Mouse (Mus musculus) neural tube, embryonic 11.5 days (tissue): ENCODE measurements around the gene Wfdc8. TPM values are rescaled to one million over a fixed set of nuclear protein-coding genes. Genes with fewer than 3 reads are reported as not detected.
"Not testable (repeated sequence)": the region's sequence is repeated elsewhere in the genome, so short reads cannot be mapped to it uniquely, and the experiment has no call there.

ENCODE experiments used
- ATAC-seq: fragments of 200-750 bp; cut with Nextera tagmentation; 2 replicates; pipeline ENCODE4 v1.8.0; 2017; ENCODE audit warnings: moderate number of reproducible peaks, mild to moderate bottlenecking, moderate TSS enrichment, moderate library complexity; ENCODE audit not compliant: insufficient read depth, low FRiP score, low TSS enrichment
- DNase-seq: peaks from one replicate; pipeline ENCODE4 v3.0.0-alpha.2; 2015; ENCODE audit warnings: low spot score
- H3K27ac ChIP-seq: fragments of 300-500 bp; sonication (generic); 2 replicates; pipeline ENCODE4 v1.5.1; 2014; ENCODE audit warnings: low read depth, mild to moderate bottlenecking, low read length
- H3K27me3 ChIP-seq: fragments of 300-500 bp; sonication (generic); 2 replicates; pipeline ENCODE4 v1.6.1; 2014; ENCODE audit warnings: mild to moderate bottlenecking, low read length, mixed read lengths; ENCODE audit not compliant: control insufficient read depth, insufficient read depth
- H3K36me3 ChIP-seq: fragments of 300-500 bp; sonication (generic); 2 replicates; pipeline ENCODE4 v1.6.1; 2014; ENCODE audit warnings: mild to moderate bottlenecking, low read length, moderate library complexity, mixed read lengths; ENCODE audit not compliant: control insufficient read depth, insufficient read depth
- H3K4me1 ChIP-seq: fragments of 300-500 bp; sonication (generic); 2 replicates; pipeline ENCODE4 v1.6.1; 2014; ENCODE audit warnings: low read length, mixed read lengths; ENCODE audit not compliant: control insufficient read depth, insufficient read depth
- H3K4me2 ChIP-seq: fragments of 300-500 bp; sonication (generic); 2 replicates; pipeline ENCODE4 v1.6.1; 2014; ENCODE audit warnings: low read depth, mild to moderate bottlenecking, moderate library complexity
- H3K4me3 ChIP-seq: fragments of 300-500 bp; sonication (generic); 2 replicates; pipeline ENCODE4 v1.5.1; 2014; ENCODE audit warnings: low read depth, low read length
- H3K9ac ChIP-seq: fragments of 300-500 bp; sonication (generic); 2 replicates; pipeline ENCODE4 v1.6.1; 2014; ENCODE audit warnings: mild to moderate bottlenecking, low read length
- H3K9me3 ChIP-seq: fragments of 300-500 bp; sonication (generic); 2 replicates; pipeline ENCODE4 v1.6.1; 2016; ENCODE audit warnings: low read length; ENCODE audit not compliant: control insufficient read depth
- WGBS: fragments of 180-500 bp; shearing (Covaris S2); extraction: QIAGEN DNeasy Blood & Tissue Kit; methylation state at CpG from one replicate; pipeline ENCODE4 v1.1.7; 2014; 5-methylcytosine and 5-hydroxymethylcytosine counted together
- polyA plus RNA-seq: library from polyadenylated mRNA; unstranded; fragments of >200 nt; fragmentation: Nextera tagmentation; extraction: Ambion mirVana; gene quantifications from 2 replicates; pipeline ENCODE4 v1.2.1, GENCODE M21; 2014

Wfdc8 gene
- polyA plus RNA-seq, 1 experiment from 2014 or later, result not detected

- ATAC-seq, result no peak
- 86% methylated on average over 3 of the region's 3 CpGs for WGBS
- no peak overlapping the region for H3K4me3 ChIP-seq
Measured at GRCm38 (mm10) chr2:164615386-164615785, 2.0 kb upstream of the Wfdc8 start.

GRCm38 (mm10) chr2:164608781-164609180, 4.6 kb downstream of the Wfdc8 start:
- H3K4me2 ChIP-seq, result no peak overlapping the region
- no peaks in the 10 kb centered on the region for H3K4me1 ChIP-seq
- no peak for ATAC-seq
- H3K27me3 ChIP-seq, result no peaks in the 10 kb centered on the region
- no peaks in the 10 kb centered on the region for H3K36me3 ChIP-seq
- no peaks in the 10 kb centered on the region for H3K9me3 ChIP-seq
- H3K9ac ChIP-seq, result no peak overlapping the region
- no peak overlapping the region for H3K27ac ChIP-seq
- no peak for DNase-seq
- H3K4me3 ChIP-seq, result no peak overlapping the region
- 78% methylated on average over 6 of the region's 6 CpGs for WGBS

More at GRCm38 (mm10) chr2:164615386-164615785, 2.0 kb upstream of the Wfdc8 start:
- Histone ChIP-seq H3K9ac (no peak overlapping the region), H3K27me3 (no peaks in the 10 kb centered on the region), H3K4me1 (no peaks in the 10 kb centered on the region), H3K4me2 (no peak overlapping the region), H3K36me3 (no peaks in the 10 kb centered on the region), H3K9me3 (no peaks in the 10 kb centered on the region), H3K27ac (no peak overlapping the region)
- DNase-seq, result no peak

- H3K4me3 ChIP-seq, result no peak overlapping the region
- H3K4me2 ChIP-seq, result no peak overlapping the region
- H3K36me3 ChIP-seq, result no peaks in the 10 kb centered on the region
- no peak for DNase-seq
- H3K27ac ChIP-seq, result no peak overlapping the region
- H3K27me3 ChIP-seq, result no peaks in the 10 kb centered on the region
- WGBS, result 93% methylated on average over 8 of the region's 8 CpGs
- no peak for ATAC-seq
- no peaks in the 10 kb centered on the region for H3K4me1 ChIP-seq
- no peaks in the 10 kb centered on the region; the same call in 1 of the 2 replicates for H3K9me3 ChIP-seq
- H3K9ac ChIP-seq, result no peak overlapping the region
Measured at GRCm38 (mm10) chr2:164604411-164604810, 9.0 kb downstream of the Wfdc8 start.

GRCm38 (mm10) chr2:164603482-164603881, 9.9 kb downstream of the Wfdc8 start:
- Histone ChIP-seq H3K4me3 (no peak overlapping the region), H3K9me3 (no peaks in the 10 kb centered on the region; the same call in 1 of the 2 replicates), H3K9ac (no peak overlapping the region), H3K27ac (no peak overlapping the region), H3K27me3 (no peaks in the 10 kb centered on the region), H3K4me2 (no peak overlapping the region), H3K36me3 (no peaks in the 10 kb centered on the region), H3K4me1 (no peaks in the 10 kb centered on the region)
- no peak for ATAC-seq
- no peak for DNase-seq
- WGBS, result 88% methylated on average over 3 of the region's 3 CpGs

- H3K4me2 ChIP-seq, result no peak overlapping the region
- no peak for DNase-seq
- no peaks in the 10 kb centered on the region; the same call in 1 of the 2 replicates for H3K9me3 ChIP-seq
- no peak overlapping the region for H3K9ac ChIP-seq
- H3K4me3 ChIP-seq, result no peak overlapping the region
- no peaks in the 10 kb centered on the region for H3K4me1 ChIP-seq
- ATAC-seq, result no peak
- no peaks in the 10 kb centered on the region for H3K27me3 ChIP-seq
- no peak overlapping the region for H3K27ac ChIP-seq
- H3K36me3 ChIP-seq, result no peaks in the 10 kb centered on the region
- WGBS, result 64% methylated on average over 3 of the region's 3 CpGs
Measured at GRCm38 (mm10) chr2:164600179-164600578, 13.2 kb downstream of the Wfdc8 start.

GRCm38 (mm10) chr2:164593494-164593893, 19.9 kb downstream of the Wfdc8 start, which contains the start of gene Eppin:
Gene Eppin, minus strand, starts transcription at chr2:164593594.
- DNase-seq (no peak), ATAC-seq (no peak)
- 83% methylated on average over 4 of the region's 4 CpGs for WGBS
- H3K36me3 ChIP-seq, result no peaks in the 10 kb centered on the region
- H3K4me3 ChIP-seq, result no peak within 1 kb of the TSS
- H3K9ac ChIP-seq, result no peak within 1 kb of the TSS
- no peak within 1 kb of the TSS for H3K4me2 ChIP-seq
- H3K4me1 ChIP-seq, result no peaks in the 10 kb centered on the region
- H3K27ac ChIP-seq, result no peak within 1 kb of the TSS
- H3K9me3 ChIP-seq, result no peaks in the 10 kb centered on the region
- H3K27me3 ChIP-seq, result no peaks in the 10 kb centered on the region

GRCm38 (mm10) chr2:164592014-164592413, 21.4 kb downstream of the Wfdc8 start:
- Histone ChIP-seq H3K36me3 (no peaks in the 10 kb centered on the region), H3K9ac (no peak overlapping the region), H3K27me3 (no peaks in the 10 kb centered on the region), H3K27ac (no peak overlapping the region), H3K9me3 (no peaks in the 10 kb centered on the region), H3K4me1 (no peaks in the 10 kb centered on the region; the same call in 1 of the 2 replicates), H3K4me3 (no peak overlapping the region), H3K4me2 (no peak overlapping the region)
- DNase-seq (peak; percentile 44), ATAC-seq (no peak)
- 11% methylated on average over 4 of the region's 4 CpGs for WGBS

- H3K36me3 ChIP-seq, H3K4me1 ChIP-seq, ATAC-seq, H3K9ac ChIP-seq, H3K4me3 ChIP-seq, DNase-seq, H3K4me2 ChIP-seq, H3K9me3 ChIP-seq, H3K27ac ChIP-seq, H3K27me3 ChIP-seq: not testable (repeated sequence)
- WGBS, result 76% methylated on average over 13 of the region's 13 CpGs
Measured at GRCm38 (mm10) chr2:164585025-164585725, 28.3 kb downstream of the Wfdc8 start, which contains the start of gene Wfdc6a. Gene Wfdc6a, minus strand, starts transcription at chr2:164585447.

GRCm38 (mm10) chr2:164573359-164573758, 40.1 kb downstream of the Wfdc8 start, which contains the start of gene Spint3:
Gene Spint3, minus strand, starts transcription at chr2:164573459.
- not testable (repeated sequence) for ATAC-seq
- 79% methylated on average over 6 of the region's 6 CpGs for WGBS

More at GRCm38 (mm10) chr2:164573359-164573758, 40.1 kb downstream of the Wfdc8 start, which contains the start of gene Spint3:
- H3K27me3 ChIP-seq, H3K4me3 ChIP-seq, H3K27ac ChIP-seq, H3K4me2 ChIP-seq, H3K36me3 ChIP-seq, H3K9ac ChIP-seq, H3K4me1 ChIP-seq, DNase-seq, H3K9me3 ChIP-seq: not testable (repeated sequence)
